Mouse (Mus musculus): ENCODE measurements around the gene Pced1b.
A peak's percentile ranks its signal among the peaks of the same experiment; 100 is the strongest.
"Not testable (repeated sequence)": the region's sequence is repeated elsewhere in the genome, so short reads cannot be mapped to it uniquely, and the experiment has no call there.

Gene Pced1b

DNA sequence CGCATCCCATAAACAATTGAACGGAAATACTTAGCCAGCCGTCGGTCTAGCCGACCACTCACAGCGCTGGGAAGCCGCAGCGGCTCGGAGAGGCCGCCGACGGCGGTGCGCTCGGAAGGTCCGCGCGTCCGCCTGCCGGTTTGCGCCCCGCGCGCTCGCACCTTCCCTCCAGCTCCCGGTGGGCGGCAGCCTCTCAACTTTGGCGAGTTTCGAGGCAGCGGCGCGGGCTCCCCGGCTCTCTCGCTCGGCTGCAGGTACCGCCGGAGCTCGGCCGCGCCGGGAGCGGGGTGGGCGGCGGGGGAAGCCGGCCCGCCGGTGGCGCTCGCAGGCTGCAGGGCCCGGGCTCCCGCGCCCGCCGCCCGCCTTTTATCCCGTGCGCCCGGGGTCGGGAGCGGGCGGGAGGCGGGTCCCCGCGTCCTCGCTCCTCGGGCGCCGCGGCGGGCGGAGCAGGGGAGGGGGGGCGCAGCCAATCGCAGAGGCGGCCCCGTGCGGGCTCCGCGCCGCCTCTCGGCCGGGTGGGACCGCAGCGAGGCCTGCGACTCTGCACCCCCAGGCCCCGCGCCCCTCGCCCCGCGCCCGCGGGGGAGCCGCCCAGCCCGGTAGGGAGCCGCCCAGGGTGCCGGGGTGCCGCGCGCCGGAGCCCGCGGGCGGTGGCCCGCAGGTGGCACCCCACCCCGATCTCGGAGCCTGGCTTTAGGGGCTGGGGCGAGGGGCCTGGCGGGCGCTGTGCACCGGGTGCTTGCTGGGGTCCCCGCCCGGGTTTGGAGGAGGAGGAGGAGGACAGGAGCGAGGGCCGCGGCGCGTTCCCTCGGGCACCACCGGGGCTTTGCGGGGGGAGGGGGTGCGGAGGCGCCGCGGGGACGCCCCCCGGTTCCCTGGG, at the start of gene Pced1b, which contains the start of gene Amigo2:
Pced1b (plus strand) TSS at position 197 of the 880 bp plus-strand sequence.
Amigo2 (minus strand) TSS at position 377 of the 880 bp plus-strand sequence.
- peak; percentile 57 for DNase-seq (ENCODE audit: low read depth, low spot score)

- DNase-seq (ENCODE audit: low read depth, low spot score) = no peak
These were observed 42.0 kb upstream of the Pced1b start for GRCm38 (mm10) chr15:97204889-97205288.

- DNase-seq (ENCODE audit: low read depth, low spot score) = no peak
These were observed 41.1 kb upstream of the Pced1b start for GRCm38 (mm10) chr15:97205776-97206175.

DNA sequence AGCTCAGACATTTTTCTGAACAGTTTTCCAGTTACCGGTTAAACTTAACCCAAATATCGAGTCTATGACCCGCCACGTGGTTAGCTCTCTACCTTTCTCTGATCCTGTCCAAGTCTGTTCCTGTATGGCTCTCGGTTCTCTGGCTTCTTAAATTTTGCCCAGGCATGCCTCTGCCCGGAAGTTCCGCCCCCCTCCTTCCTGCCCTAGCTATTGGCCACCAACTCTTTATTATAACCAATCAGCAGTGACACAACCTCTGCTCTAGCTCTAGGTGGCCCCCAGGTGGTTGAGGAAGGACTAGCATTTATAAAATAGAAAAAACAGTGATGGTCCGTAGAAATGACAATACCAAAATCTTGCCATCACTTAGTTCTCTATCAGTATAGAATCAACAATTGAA, 40.4 kb upstream of the Pced1b start:
- DNase-seq (ENCODE audit: low read depth, low spot score) = no peak

DNA sequence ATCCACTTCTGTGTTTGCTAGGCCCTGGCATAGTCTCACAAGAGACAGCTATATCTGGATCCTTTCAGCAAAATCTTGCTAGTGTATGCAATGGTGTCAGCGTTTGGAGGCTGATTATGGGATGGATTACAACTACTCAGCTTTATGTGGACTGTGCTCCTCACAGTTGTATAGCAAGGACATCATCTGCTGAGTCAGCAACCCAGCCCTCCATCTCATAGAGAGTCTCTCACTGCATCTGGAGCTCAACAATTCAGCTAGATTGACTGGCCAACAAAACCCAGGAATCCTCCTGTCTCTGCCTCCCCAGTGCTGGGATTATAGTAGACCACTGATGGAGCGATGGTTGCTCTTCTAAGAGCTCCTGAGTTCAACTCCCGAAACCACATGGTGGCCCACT, 37.2 kb upstream of the Pced1b start:
- DNase-seq (ENCODE audit: low read depth, low spot score) = not testable (repeated sequence)

DNA sequence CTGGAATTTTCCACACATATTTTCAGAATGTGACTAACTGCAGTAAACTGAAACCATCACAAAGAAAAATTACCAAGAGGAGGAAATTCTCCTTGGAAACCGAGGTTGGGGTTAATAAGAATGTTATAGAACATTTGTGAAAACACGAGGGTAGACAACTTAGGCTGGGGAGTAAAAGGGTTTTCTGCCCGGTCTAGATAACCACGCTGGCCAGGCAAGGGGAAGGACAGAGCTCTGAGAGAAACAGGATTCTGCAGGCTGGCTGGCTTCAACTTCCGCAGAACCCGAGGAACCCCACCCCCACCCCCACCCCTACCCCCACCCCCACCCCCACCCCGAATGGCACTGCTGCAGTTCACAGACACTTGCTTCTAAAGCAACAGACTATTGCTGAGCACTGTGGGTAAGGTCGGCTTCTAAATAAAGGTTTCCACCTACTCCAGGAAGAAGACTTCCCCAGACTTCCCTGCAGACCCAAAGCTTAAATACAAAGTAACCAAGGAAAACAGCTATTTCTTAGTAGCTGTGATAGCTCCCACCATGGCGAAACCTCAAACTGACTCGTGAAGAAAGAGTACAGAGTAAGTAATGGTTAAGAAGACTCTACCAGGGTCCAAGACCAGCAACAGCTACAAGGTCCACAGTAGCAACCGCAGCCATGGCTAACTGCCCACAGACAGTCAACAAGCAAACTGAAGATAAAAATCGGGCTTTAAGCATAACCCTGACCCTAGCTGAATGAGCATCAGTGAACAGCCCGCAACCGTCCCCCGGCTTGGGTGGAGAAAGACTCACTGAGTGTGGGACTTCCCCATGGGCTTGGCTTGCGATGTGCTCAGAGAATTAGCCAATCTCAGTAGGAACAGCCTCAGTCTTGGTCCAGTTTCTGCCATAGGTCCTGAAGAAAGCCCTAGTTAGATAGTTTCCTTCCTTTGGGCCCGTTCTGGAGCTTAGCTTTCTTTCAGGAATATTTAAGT, 34.1 kb upstream of the Pced1b start:
- peak; percentile 34 for DNase-seq (ENCODE audit: low read depth, low spot score)

DNA sequence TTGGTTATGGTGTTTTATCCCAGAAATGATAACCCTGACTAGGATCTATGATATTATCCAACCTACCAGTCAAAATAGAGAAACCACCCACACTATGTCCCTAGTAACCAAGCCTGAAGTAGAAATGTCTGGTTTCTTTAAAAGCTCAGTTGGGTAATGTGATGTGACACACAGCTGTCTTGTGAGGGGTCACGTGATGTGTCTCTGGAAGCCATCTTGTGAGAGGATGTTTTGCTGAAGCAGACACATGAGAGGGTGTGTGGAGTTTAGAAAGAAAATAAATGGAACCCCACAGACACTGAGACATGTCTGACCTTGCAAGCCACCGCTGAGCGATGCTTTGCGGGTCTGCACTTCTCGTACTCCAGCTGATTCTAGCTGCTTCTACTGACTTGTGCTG, 30.1 kb upstream of the Pced1b start:
- DNase-seq (ENCODE audit: low read depth, low spot score) = no peak

DNA sequence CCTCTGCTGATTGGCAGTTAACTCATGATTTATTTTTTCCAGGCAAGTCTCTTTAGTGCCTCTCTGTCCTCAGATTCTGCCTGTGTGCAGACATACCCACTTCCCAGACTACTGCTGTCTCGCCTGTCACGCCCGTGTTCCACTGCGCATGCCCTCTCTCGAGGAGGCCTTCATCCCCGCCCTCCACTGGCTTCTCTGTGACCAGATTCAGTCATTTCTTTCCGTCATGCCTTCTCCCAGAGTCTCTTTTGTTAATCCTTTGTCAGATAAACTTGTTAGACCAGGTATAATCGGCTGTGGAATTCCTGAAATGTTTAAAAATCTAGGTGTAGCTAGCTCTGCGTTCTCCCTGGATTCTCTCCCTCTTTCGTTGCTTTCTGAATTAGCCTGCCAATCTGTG, 23.5 kb upstream of the Pced1b start:
- no peak for DNase-seq (ENCODE audit: low read depth, low spot score)

GRCm38 (mm10) chr15:97224003-97224402, 22.9 kb upstream of the Pced1b start:
- DNase-seq (ENCODE audit: low read depth, low spot score) = no peak

- DNase-seq (ENCODE audit: low read depth, low spot score) = no peak
These were observed 17.3 kb upstream of the Pced1b start for GRCm38 (mm10) chr15:97229494-97230077.

DNA sequence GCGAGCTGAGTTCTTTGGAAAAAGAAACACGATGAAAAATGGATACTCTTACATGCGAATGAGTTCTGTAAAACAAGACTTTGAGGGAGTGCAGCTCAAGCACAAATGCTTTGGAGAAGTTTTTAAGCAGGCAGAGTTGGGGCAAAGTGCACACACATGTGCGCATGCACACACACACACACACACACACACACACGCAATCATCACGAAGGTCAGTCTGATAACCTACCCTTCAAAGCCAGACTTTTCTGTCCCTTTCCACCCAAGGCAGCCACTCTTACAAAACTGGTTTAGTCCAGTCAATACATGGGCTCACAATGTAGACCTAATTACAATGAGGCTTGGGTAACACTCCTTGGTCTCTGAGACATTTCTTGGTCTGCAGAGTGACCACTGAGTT, 12.8 kb upstream of the Pced1b start:
- no peak for DNase-seq (ENCODE audit: low read depth, low spot score)

DNA sequence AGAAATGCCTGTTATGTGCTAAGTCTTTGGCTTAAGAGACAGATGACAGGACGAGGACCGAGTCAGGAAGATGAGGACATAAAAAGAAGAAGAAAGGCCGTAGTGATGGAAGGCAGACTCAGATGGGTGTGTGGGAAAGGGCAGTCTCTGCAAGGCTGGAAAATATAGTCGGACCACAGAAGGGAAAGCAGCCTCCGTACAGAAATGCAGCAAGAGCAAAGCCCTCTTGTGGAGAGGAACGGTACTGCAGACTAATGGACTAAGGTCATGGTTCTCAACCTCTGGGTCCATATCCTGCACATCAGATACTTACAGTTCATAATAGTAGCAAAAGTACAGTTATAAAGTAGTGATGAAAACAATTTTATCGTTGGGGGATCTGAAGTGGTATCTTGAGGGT, 11.7 kb upstream of the Pced1b start:
- peak; percentile 67 for DNase-seq (ENCODE audit: low read depth, low spot score)

GRCm38 (mm10) chr15:97236943-97237342, 10.0 kb upstream of the Pced1b start:
- DNase-seq (ENCODE audit: low read depth, low spot score) = peak; percentile 52

GRCm38 (mm10) chr15:97245392-97245791, 1.5 kb upstream of the Pced1b start:
- peak; percentile 37 for DNase-seq (ENCODE audit: low read depth, low spot score)

- peak; percentile 13 for DNase-seq (ENCODE audit: low read depth, low spot score)
These were observed 651 bp upstream of the Pced1b start for GRCm38 (mm10) chr15:97246256-97246655.

GRCm38 (mm10) chr15:97247791-97248161, 869 bp downstream of the Pced1b start:
- peak; percentile 59 for DNase-seq (ENCODE audit: low read depth, low spot score)

DNA sequence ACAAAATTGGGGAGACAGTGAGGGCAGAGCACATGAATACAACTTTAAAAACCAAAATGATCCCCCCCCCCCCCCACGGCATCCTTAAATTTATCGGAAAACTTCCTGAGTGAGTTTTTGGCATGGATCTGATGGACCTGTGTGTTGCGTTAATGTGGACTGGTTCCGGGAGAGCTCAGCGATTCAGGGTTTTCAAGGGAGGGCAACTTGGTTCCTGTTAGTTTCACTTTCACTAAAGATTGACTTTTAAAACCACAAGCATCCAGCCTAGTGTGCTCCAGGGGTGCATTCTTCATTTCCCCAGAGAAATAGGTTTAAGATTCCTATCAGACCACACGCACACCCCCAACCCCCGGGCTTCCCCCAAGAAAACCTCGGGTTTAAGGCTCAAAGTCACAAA, 1.4 kb downstream of the Pced1b start:
- peak; percentile 77 for DNase-seq (ENCODE audit: low read depth, low spot score)

DNA sequence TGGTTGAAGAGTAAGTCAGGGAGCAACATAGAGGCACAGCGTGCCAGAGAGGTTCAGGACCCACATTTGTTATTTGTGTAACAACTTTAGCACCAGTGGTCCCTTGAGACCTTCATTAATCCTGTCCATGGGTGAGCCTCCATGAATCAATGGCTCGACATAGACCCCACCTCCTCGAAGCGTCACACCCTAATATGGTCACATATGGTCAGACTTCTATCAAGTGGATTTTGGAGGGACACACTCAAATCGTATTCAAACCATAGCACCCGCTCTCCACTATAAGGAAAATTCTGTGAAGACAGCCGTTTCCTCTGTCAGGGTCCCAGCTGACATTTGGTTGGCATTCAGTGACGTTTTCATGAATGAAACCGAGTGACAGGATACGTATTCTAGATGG, 2.4 kb downstream of the Pced1b start:
- DNase-seq (ENCODE audit: low read depth, low spot score) = no peak

GRCm38 (mm10) chr15:97252493-97253034, 5.7 kb downstream of the Pced1b start:
- DNase-seq (ENCODE audit: low read depth, low spot score) = peak; percentile 67

DNA sequence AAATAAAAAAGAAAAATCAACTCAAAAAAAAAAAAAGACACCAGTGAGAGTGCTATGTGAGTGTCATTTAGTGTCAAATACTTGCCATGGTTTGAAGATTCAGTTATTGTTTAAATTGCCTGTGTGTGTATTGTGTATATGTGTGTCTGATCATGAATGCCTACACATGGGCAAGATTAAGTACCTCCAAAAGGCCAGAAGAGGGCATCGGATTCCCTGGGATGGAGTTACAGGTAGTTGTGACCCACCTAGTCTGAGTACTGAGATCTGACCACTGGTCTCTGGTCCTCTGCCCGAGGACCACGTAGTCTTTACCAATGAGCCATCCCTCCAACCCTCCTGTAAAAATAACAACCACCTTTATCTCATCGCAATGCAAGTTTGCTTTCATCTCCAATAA, 7.5 kb downstream of the Pced1b start:
- DNase-seq (ENCODE audit: low read depth, low spot score) = no peak

DNA sequence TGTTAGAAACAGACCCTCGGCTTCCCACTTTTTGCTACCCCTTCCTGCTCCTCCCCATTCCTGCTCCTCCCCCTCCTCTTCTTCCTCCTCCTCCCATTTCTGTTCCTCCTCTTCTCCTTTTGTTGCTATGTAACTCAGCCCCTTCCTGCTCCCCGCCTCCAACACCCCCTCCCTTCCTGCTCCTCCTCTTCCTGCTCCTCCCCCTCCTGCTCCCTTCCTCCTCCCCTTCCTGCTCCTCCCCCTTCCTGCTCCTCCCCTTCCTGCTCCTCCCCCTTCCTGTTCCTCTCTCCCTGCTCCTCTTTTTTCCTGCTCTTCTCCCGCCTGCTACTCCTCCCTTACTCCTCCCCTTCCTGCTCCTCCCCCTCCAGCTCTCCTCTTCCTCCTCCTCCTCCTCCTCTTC, 8.9 kb downstream of the Pced1b start:
- no peak for DNase-seq (ENCODE audit: low read depth, low spot score)

- DNase-seq (ENCODE audit: low read depth, low spot score) = no peak
These were observed 9.5 kb downstream of the Pced1b start for GRCm38 (mm10) chr15:97256411-97256810.
